Mouse (Mus musculus) spleen, adult 2 months (tissue): ENCODE results near the gene Arhgef40. TPM values are rescaled to one million over a fixed set of nuclear protein-coding genes. Genes with fewer than 3 reads are reported as not detected.

Experiments
- DNase-seq, 2 experiments: peaks; one replicate each; pipeline versions ENCODE4 v3.0.0 to v3.0.0-alpha.2; 2012 to 2021; ENCODE audit warnings: low spot score in 2 of 2, low read depth in 1 of 2
- H3K27ac ChIP-seq: fragments of 200-500 bp; 2 replicates; pipeline ENCODE4 v1.5.1; 2012; ENCODE audit warnings: low read length, inconsistent platforms; ENCODE audit not compliant: insufficient read depth
- H3K27me3 ChIP-seq: fragments of 200-500 bp; 2 replicates; pipeline ENCODE4 v1.6.1; 2012; ENCODE audit warnings: mild to moderate bottlenecking, moderate library complexity, low read length, inconsistent platforms; ENCODE audit not compliant: control insufficient read depth, insufficient read depth
- H3K36me3 ChIP-seq: fragments of 200-500 bp; 2 replicates; pipeline ENCODE4 v1.6.1; 2012; ENCODE audit warnings: mild to moderate bottlenecking, low read length, inconsistent platforms; ENCODE audit not compliant: control insufficient read depth, insufficient read depth
- H3K4me1 ChIP-seq: fragments of 200-500 bp; 2 replicates; pipeline ENCODE4 v1.6.1; 2011; ENCODE audit warnings: inconsistent platforms; ENCODE audit not compliant: control insufficient read depth, insufficient read depth, insufficient read length
- H3K4me3 ChIP-seq: fragments of 200-500 bp; 2 replicates; pipeline ENCODE4 v1.5.1; 2011; ENCODE audit warnings: mild to moderate bottlenecking, inconsistent platforms; ENCODE audit not compliant: insufficient read depth, insufficient read length; ENCODE audit errors: extremely low read depth
- CTCF ChIP-seq: fragments of 200-500 bp; IDR thresholded peaks from 2 replicates; pipeline ENCODE4 v1.5.1; 2011; ENCODE audit warnings: mild to moderate bottlenecking, inconsistent platforms; ENCODE audit not compliant: insufficient read depth, insufficient read length, insufficient replicate concordance; ENCODE audit errors: extremely low read depth
- POLR2A ChIP-seq: fragments of 200-500 bp; IDR thresholded peaks from 2 replicates; pipeline ENCODE4 v1.6.1; 2011; ENCODE audit warnings: low read depth, low read length, inconsistent platforms
- WGBS: fragments of 180-500 bp; shearing (Covaris S2); methylation state at CpG from one replicate; pipeline ENCODE4 v1.1.7; 2018; 5-methylcytosine and 5-hydroxymethylcytosine counted together
- polyA plus RNA-seq: library from polyadenylated mRNA; depleted of rRNA; stranded (reverse); fragments of >200 nt; gene quantifications from 2 replicates; pipeline ENCODE4 v1.2.3, GENCODE M21; 2012

The Arhgef40 gene
- polyA plus RNA-seq, 1 experiment, result 19.3 TPM

DNA sequence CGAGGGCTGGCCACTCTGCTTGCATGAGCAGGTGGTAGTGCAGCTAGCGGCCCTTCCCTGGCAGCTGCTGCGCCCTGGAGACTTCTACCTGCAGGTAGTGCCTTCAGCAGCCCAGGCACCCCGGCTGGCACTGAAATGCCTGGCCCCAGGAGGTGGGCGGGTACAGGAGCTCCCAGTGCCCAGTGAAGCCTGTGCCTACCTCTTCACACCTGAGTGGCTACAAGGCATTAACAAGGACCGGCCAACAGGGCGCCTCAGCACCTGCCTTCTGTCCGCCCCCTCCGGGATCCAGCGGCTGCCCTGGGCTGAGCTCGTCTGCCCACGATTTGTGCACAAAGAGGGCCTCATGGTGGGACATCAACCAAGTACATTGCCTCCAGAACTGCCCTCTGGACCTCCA is 4.2 kb downstream of the Arhgef40 start:
- no peaks in the 10 kb centered on the region for H3K36me3 ChIP-seq
- H3K4me3 ChIP-seq, result no peak overlapping the region
- WGBS, result 88% methylated on average over 12 of the region's 12 CpGs
- H3K27me3 ChIP-seq, result peaks cover 8% of the 10 kb centered on the region; the same call in 1 of the 2 replicates
- H3K4me1 ChIP-seq, result peaks cover 12% of the 10 kb centered on the region
- no peak overlapping the region for H3K27ac ChIP-seq
- DNase-seq, result no peak
- no peak for TF ChIP-seq CTCF
- no peak for TF ChIP-seq POLR2A

- 32% methylated on average over 12 of the region's 12 CpGs for WGBS
Observed at GRCm38 (mm10) chr14:51989461-51989970, 5.0 kb downstream of the Arhgef40 start.

DNA sequence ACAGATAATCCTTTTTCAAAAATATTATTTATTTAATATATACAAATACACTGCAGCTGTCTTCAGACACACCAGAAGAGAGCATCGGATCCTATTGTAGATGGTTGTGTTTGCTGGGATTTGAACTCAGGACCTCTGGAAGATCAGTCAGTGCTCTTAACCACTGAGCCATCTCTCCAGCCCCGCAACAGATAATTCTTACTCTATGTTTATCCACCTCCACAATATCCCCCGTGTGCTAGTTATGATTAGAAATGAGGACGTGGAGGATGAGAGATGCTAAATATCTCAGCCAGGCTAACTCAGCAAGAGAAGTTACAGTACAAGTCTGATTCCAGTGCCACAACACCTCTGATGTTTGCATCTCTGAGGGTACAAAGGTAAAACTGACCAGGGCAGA is 9.9 kb downstream of the Arhgef40 start:
- Histone ChIP-seq H3K27ac (no peak overlapping the region), H3K4me1 (no peaks in the 10 kb centered on the region), H3K36me3 (no peaks in the 10 kb centered on the region), H3K4me3 (no peak overlapping the region), H3K27me3 (no peaks in the 10 kb centered on the region)
- no peak for TF ChIP-seq CTCF
- no peak for TF ChIP-seq POLR2A
- 87% methylated on average over 4 of the region's 4 CpGs for WGBS
- DNase-seq, result no peak

More at GRCm38 (mm10) chr14:51989461-51989970, 5.0 kb downstream of the Arhgef40 start:
- Histone ChIP-seq H3K27ac (no peak overlapping the region), H3K4me1 (peaks cover 8% of the 10 kb centered on the region), H3K4me3 (no peak overlapping the region), H3K27me3 (peaks cover 3% of the 10 kb centered on the region; the same call in 1 of the 2 replicates), H3K36me3 (no peaks in the 10 kb centered on the region)
- TF ChIP-seq POLR2A (no peak), CTCF (no peak)
- no peak for DNase-seq

DNA sequence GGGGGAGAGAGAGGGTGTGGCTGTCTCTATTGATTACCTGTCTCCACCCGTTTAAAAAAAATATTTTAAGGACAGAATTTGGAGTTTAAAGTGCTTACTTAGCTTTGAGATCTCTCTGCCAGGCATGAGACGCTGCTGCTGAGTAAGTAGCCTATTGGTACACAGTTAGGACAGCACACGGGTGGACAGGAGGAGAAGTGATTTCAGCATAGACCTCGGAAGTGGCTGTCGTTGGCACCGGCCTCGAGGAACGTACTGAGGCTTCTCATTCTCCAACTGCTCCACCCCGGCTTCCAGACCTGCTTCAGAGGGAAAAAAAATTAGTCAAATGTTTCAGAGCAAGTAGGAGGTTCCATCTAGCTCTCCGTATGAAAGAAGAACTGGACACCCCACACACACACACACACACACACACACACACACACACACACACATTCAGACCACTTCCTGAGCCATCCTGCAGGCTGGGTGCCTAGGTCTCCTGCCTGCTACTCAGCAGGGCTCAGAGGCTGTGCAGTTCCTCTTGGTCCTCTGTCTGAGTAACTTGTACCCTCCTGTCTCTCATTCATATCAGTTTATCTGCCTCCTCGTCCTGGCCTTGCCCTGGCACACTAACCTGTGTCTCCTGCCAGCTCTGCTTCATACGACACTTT is 10.8 kb downstream of the Arhgef40 start:
- no peak overlapping the region for H3K4me3 ChIP-seq
- H3K27me3 ChIP-seq, result no peaks in the 10 kb centered on the region
- no peaks in the 10 kb centered on the region for H3K4me1 ChIP-seq
- no peaks in the 10 kb centered on the region for H3K36me3 ChIP-seq
- TF ChIP-seq CTCF (no peak), POLR2A (no peak)
- no peak for DNase-seq
- WGBS, result 46% methylated on average over 12 of the region's 12 CpGs
- H3K27ac ChIP-seq, result no peak overlapping the region

DNA sequence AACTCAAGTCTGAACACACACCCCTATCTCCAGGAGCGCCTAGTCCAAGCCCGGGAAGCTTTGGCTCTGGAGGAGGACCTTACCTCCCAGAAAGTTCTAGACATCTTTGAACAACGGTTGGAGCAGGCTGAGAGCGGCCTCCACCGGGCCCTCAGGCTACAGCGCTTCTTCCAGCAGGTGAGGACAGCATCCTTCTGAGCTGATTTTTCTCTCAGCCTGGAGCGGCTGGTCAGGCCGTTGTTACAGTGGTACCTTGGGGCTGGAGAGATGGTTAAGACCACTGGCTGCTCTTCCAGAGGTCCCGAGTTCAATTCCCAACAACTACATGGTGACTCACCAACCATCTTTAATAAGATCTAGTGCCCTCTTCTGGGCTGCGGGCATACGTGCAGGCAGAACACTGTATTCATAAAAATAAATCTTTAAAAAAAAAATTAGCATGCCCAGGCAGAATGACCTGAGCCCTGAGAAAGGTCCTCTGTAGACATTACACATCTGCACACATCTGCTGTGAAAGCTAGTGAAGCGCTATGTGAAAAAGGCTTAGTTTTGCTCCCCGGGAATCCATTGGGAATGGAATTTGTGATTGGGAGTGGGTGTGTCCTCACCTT is 11.8 kb downstream of the Arhgef40 start:
- no peak for DNase-seq
- 88% methylated on average over 13 of the region's 13 CpGs for WGBS
- TF ChIP-seq CTCF, result no peak
- no peak overlapping the region for H3K4me3 ChIP-seq
- no peaks in the 10 kb centered on the region for H3K36me3 ChIP-seq
- H3K4me1 ChIP-seq, result no peaks in the 10 kb centered on the region
- no peak overlapping the region for H3K27ac ChIP-seq
- H3K27me3 ChIP-seq, result no peaks in the 10 kb centered on the region

DNA sequence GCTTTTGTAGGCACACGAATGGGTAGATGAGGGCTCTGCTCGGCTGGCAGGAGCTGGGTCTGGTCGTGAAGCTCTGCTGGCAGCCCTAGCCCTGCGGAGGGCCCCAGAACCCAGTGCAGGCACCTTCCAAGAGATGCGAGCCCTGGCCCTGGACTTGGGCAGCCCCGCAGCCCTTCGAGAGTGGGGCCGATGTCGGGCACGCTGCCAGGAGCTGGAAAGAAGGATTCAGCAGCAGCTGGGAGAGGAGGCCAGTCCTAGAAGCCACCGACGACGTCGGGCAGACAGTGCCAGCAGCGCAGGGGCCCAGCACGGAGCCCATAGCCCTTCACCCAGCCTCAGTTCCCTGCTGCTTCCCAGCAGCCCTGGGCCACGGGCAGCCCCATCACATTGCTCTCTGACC is 12.3 kb downstream of the Arhgef40 start:
- H3K27ac ChIP-seq, result no peak overlapping the region
- 91% methylated on average over 17 of the region's 17 CpGs for WGBS

GRCm38 (mm10) chr14:51997483-51997882 is 13.0 kb downstream of the Arhgef40 start:
- no peak for DNase-seq
- Histone ChIP-seq H3K36me3 (no peaks in the 10 kb centered on the region), H3K27ac (no peak overlapping the region), H3K27me3 (no peaks in the 10 kb centered on the region), H3K4me3 (no peak overlapping the region), H3K4me1 (no peaks in the 10 kb centered on the region)
- no peak for TF ChIP-seq POLR2A
- no peak for TF ChIP-seq CTCF
- WGBS, result 96% methylated on average over 14 of the region's 14 CpGs

More for the DNA sequence above, 12.3 kb downstream of the Arhgef40 start:
- Histone ChIP-seq H3K4me3 (no peak overlapping the region), H3K36me3 (no peaks in the 10 kb centered on the region), H3K4me1 (no peaks in the 10 kb centered on the region), H3K27me3 (no peaks in the 10 kb centered on the region)
- no peak for DNase-seq
- TF ChIP-seq POLR2A, result no peak
- no peak for TF ChIP-seq CTCF
